Mouse (Mus musculus): Measurements from ENCODE around the gene Frat1.

DNA sequence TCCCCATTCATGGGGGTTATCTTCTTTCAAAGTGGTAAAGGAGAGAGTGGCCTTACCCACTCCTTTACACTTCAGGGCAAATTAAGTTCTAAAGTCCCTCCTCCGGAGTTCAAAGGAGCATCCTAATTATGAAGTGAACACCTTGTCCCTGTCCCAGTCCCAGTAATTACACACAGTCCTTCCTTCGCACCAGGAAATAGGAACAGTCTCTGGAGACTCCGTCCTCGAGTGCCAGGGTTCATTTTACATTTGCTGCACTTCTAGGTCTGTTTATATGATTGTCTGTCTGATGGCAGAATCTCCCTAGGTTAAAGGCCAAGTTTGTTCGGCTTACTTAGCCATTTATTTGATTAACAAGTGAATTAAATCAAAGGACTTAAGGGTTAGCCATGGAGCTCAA, 13.4 kb upstream of the Frat1 start:
- TF ChIP-seq POLR2A (IDR thresholded peaks at IDR 0.05; ENCODE audit: low read depth, low read length) (no peak), CTCF (IDR thresholded peaks at IDR 0.05; ENCODE audit: extremely low read depth, insufficient read depth, insufficient read length, insufficient replicate concordance) (no peak)

Measured in spleen, adult 2 months (tissue).